Mouse (Mus musculus) liver, adult (tissue): ENCODE measurements around the gene U90926.

ENCODE experiments used
- GATA4 ChIP-seq: IDR thresholded peaks from 2 replicates; pipeline ENCODE4 v1.6.1; 2014; ENCODE audit warnings: mild to moderate bottlenecking, low read length; ENCODE audit not compliant: insufficient replicate concordance

U90926 gene

DNA sequence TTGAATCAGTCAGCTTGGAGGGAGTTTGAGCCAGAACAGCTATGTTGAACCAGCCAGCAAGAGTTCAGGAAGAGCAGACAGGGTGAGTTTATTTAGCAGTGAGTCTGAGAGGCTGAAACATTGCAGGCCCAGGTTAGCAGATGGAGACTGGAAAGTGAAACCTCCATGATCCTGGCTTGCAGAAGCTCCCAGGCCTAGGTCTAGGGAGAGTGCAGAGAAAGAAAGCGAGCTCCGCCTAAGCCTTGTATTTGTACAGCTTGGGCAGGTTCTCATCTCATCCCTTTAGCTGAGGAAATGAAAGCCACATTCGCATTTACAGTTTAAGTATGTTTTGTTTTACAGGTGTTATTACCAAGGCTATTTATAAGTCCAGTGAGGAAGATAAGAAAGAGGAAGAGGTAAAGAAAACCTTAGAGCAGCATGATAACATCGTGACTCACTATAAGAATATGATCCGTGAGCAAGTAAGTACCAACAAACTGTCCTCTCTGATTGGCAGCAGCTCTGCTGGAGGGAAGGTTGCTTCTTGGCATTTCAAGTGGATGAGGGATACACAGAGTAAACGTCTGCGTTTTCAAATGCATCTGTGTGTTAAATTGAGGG is 26.2 kb downstream of the U90926 start:
- TF ChIP-seq GATA4: no peak

GRCm38 (mm10) chr5:92183071-92183830 is 32.0 kb downstream of the U90926 start:
- no peak for TF ChIP-seq GATA4

DNA sequence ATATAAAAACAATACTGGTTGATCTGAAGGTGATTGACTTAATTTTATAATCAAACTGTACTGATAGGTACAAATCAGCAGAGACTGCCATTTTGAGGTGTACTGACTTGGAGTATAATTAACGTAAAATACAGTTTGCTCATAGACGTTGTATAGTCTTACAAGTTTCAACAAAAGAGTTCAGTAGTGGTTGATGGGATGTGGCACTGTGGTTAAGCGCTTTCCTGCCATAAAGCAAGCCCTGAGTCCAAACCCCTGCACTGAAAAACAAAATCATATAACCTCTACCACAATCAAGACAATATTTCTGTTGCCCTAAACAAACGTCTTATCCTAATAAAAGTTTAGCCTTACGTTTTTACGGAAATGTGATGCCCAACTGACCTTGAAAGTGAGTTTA is 49.2 kb downstream of the U90926 start:
- TF ChIP-seq GATA4: no peak
